Mouse (Mus musculus): Measurements from ENCODE around the gene Ppp1r13b. TPM values are rescaled to one million over a fixed set of nuclear protein-coding genes. Genes with fewer than 3 reads are reported as not detected.
A peak's percentile ranks its signal among the peaks of the same experiment; 100 is the strongest.

Ppp1r13b gene
- total and polyA plus RNA-seq, 3 experiments = 0.42 to 2.0 (median 0.64) TPM

GRCm38 (mm10) chr12:111795180-111795895 lies 112.6 kb downstream of the Ppp1r13b start:
- Histone ChIP-seq H3K4me2 (ENCODE audit: insufficient read depth, low read depth, poor library complexity, severe bottlenecking) (peak overlapping the region; percentile 24), H3K4me3 (replicated peaks in 1 of 3; ENCODE audit: low read depth in 2 of 3, low read length in 2 of 3, poor library complexity in 1 of 3) (peak overlapping the region in 1 of 3 experiments; percentile 4), H3K79me2 (replicated peaks; ENCODE audit: control insufficient read depth, extremely low read depth, insufficient read depth, poor library complexity, severe bottlenecking) (no peaks in the 10 kb centered on the region; the same call in 1 of the 2 replicates), H3K4me1 (ENCODE audit: control insufficient read depth in 1 of 2, insufficient read depth in 2 of 2) (peaks cover 31 to 84% of the 10 kb centered on the region in 2 experiments), H3K36me3 (replicated peaks in 1 of 2; ENCODE audit: control insufficient read depth in 1 of 2, insufficient read depth in 1 of 2, low read length in 1 of 2) (peaks cover 39 to 84% of the 10 kb centered on the region in 2 experiments), H3K27ac (ENCODE audit: insufficient read depth, low read depth) (peak overlapping the region; percentile 83), H3K9me3 (replicated peaks; ENCODE audit: low read length) (no peaks in the 10 kb centered on the region), H3K27me3 (replicated peaks) (no peaks in the 10 kb centered on the region), H3K9ac (ENCODE audit: insufficient read depth, low read depth) (no peak overlapping the region)
- DNase-seq (ENCODE audit: extremely low read depth) = no peak
- in situ Hi-C loops (cut with MboI; ENCODE audit: low pct_ligation_motif_present, low pct_unique_long_range_greater_than_20kb, low sequenced_read_pairs) = loop anchor here (5.0 kb wide), 1 partner anchor 42 kb away; no protein-coding TSS in a partner anchor
- dilution Hi-C loops (cut with MboI; ENCODE audit: extremely low pct_ligation_motif_present, extremely low pct_unique_long_range_greater_than_20kb, low sequenced_read_pairs) = no loop called here
- no peak for TF ChIP-seq NELFE (IDR thresholded peaks at IDR 0.05; ENCODE audit: low read depth, low read length)
- TF ChIP-seq USF2 (conservative IDR thresholded peaks at IDR 0.05; ENCODE audit: low read depth, low read length) = 0 out of 2 replicates have a peak, but pooled peaks have one; percentile 17
- no peak for TF ChIP-seq EP300 (IDR thresholded peaks at IDR 0.05; ENCODE audit: low read length)
- TF ChIP-seq KAT2A (IDR thresholded peaks at IDR 0.05; ENCODE audit: insufficient replicate concordance, low read length) = no peak
- TF ChIP-seq ZC3H11A (IDR thresholded peaks at IDR 0.05; ENCODE audit: low read depth, low read length) = no peak
- TF ChIP-seq ETS1 (conservative IDR thresholded peaks at IDR 0.05; ENCODE audit: low read depth, low read length) = 0 out of 2 replicates have a peak, but pooled peaks have one; percentile 46
- TF ChIP-seq TBP (conservative IDR thresholded peaks at IDR 0.05; ENCODE audit: low read depth, low read length) = no peak
- peak; percentile 79 for TF ChIP-seq BHLHE40 (IDR thresholded peaks at IDR 0.05; ENCODE audit: low read depth, low read length)

DNA sequence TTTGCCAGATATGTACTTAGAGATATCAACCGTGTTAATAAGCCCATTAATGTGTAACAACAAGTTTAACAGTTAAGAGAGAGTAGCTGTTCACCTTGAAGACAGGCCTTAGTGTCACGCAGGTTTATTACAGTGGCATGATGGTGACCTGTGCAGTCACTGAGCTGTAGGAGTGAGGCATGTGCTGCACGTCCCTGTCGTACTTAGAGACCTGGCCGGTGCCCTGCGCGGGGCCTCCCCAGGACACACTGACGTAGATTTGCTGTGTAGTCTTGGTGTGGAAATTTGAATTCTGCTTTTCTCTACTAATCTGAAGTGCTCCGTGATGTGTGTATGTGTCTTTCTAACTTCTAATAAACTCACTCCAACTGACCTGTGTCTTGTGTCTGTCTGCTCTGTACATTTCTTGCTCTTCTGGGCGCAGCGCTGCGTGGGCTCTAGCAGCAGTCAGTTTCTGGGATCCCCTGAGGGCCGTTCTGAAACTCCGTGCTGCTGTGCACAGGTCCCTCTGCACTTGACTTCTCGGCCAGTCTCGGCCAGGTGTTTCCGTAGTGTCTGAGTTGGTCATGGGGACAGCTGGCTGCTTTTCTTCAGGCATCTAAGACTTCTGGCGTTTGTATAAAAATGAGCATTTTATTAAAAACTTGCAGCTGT lies 113.3 kb downstream of the Ppp1r13b start:
- H3K9me3 ChIP-seq (replicated peaks; ENCODE audit: low read length) = no peaks in the 10 kb centered on the region
- peak overlapping the region; percentile 83 for H3K27ac ChIP-seq (ENCODE audit: insufficient read depth, low read depth)
- peak; percentile 76 for DNase-seq (ENCODE audit: extremely low read depth)
- H3K27me3 ChIP-seq (replicated peaks) = no peaks in the 10 kb centered on the region
- H3K4me1 ChIP-seq (ENCODE audit: control insufficient read depth in 1 of 2, insufficient read depth in 2 of 2) = peaks cover 31 to 84% of the 10 kb centered on the region in 2 experiments
- peak overlapping the region in 1 of 3 experiments; percentile 19 for H3K4me3 ChIP-seq (replicated peaks in 1 of 3; ENCODE audit: low read depth in 2 of 3, low read length in 2 of 3, poor library complexity in 1 of 3)
- H3K9ac ChIP-seq (ENCODE audit: insufficient read depth, low read depth) = no peak overlapping the region
- H3K36me3 ChIP-seq (replicated peaks in 1 of 2; ENCODE audit: control insufficient read depth in 1 of 2, insufficient read depth in 1 of 2, low read length in 1 of 2) = peaks cover 41 to 85% of the 10 kb centered on the region in 2 experiments
- no peaks in the 10 kb centered on the region; the same call in 1 of the 2 replicates for H3K79me2 ChIP-seq (replicated peaks; ENCODE audit: control insufficient read depth, extremely low read depth, insufficient read depth, poor library complexity, severe bottlenecking)
- in situ Hi-C loops (cut with MboI; ENCODE audit: low pct_ligation_motif_present, low pct_unique_long_range_greater_than_20kb, low sequenced_read_pairs) = loop anchor here (5.0 kb wide), 1 partner anchor 43 kb away; no protein-coding TSS in a partner anchor
- H3K4me2 ChIP-seq (ENCODE audit: insufficient read depth, low read depth, poor library complexity, severe bottlenecking) = peak overlapping the region; percentile 24
- dilution Hi-C loops (cut with MboI; ENCODE audit: extremely low pct_ligation_motif_present, extremely low pct_unique_long_range_greater_than_20kb, low sequenced_read_pairs) = no loop called here
- TF ChIP-seq JUN (IDR thresholded peaks at IDR 0.05; ENCODE audit: insufficient read depth, low read depth, low read length) (no peak), POLR2AphosphoS2 (IDR thresholded peaks at IDR 0.05; ENCODE audit: low read depth, low read length) (no peak), ZNF384 (IDR thresholded peaks at IDR 0.05; ENCODE audit: low read depth, low read length) (no peak), RCOR1 (conservative IDR thresholded peaks at IDR 0.05; ENCODE audit: low read depth, low read length) (peak; percentile 81; the same call in 1 of the 2 replicates), MAFK (IDR thresholded peaks at IDR 0.05; ENCODE audit: insufficient replicate concordance, low read length) (0 out of 2 replicates have a peak, but pooled peaks have one; percentile 39), JUND (conservative IDR thresholded peaks at IDR 0.05; ENCODE audit: low read depth, low read length) (no peak), CHD2 (IDR thresholded peaks at IDR 0.05; ENCODE audit: low read length) (peak; percentile 72; the same call in 1 of the 2 replicates), EP300 (IDR thresholded peaks at IDR 0.05; ENCODE audit: low read length) (peak; percentile 87), MXI1 (IDR thresholded peaks at IDR 0.05; ENCODE audit: low read depth, low read length) (peak; percentile 93), ZKSCAN1 (IDR thresholded peaks at IDR 0.05; ENCODE audit: borderline replicate concordance, low read depth, low read length) (no peak), TBP (conservative IDR thresholded peaks at IDR 0.05; ENCODE audit: low read depth, low read length) (no peak), NRF1 (IDR thresholded peaks at IDR 0.05; ENCODE audit: low read depth, low read length) (no peak; the same call in 1 of the 2 replicates), TCF12 (IDR thresholded peaks at IDR 0.05; ENCODE audit: low read depth, low read length) (peak; percentile 98), HCFC1 (IDR thresholded peaks at IDR 0.05; ENCODE audit: low read depth, low read length) (no peak), UBTF (IDR thresholded peaks at IDR 0.05; ENCODE audit: low read depth, low read length) (no peak; the same call in 1 of the 2 replicates), ETS1 (conservative IDR thresholded peaks at IDR 0.05; ENCODE audit: low read depth, low read length) (peak; percentile 90), IRF4 (IDR thresholded peaks at IDR 0.05; ENCODE audit: low read depth, low read length) (peak; percentile 89), POLR2A (IDR thresholded peaks at IDR 0.05; ENCODE audit: low read depth, low read length) (peak; percentile 31; the same call in 1 of the 2 replicates), ELF1 (IDR thresholded peaks at IDR 0.05; ENCODE audit: low read depth, low read length) (0 out of 2 replicates have a peak, but pooled peaks have one; percentile 0), ZMIZ1 (IDR thresholded peaks at IDR 0.05; ENCODE audit: low read depth, low read length) (no peak), SMC3 (IDR thresholded peaks at IDR 0.05; ENCODE audit: low read depth, low read length) (0 out of 2 replicates have a peak, but pooled peaks have one; percentile 14), ZC3H11A (IDR thresholded peaks at IDR 0.05; ENCODE audit: low read depth, low read length) (no peak), PAX5 (IDR thresholded peaks at IDR 0.05; ENCODE audit: low read length) (no peak), SIN3A (IDR thresholded peaks at IDR 0.05; ENCODE audit: low read length) (peak; percentile 53; the same call in 1 of the 2 replicates)

Measured in CH12.LX (cell line).